Mouse (Mus musculus) heart, embryonic 12.5 days (tissue): ENCODE data around the gene Tle4. TPM values are rescaled to one million over a fixed set of nuclear protein-coding genes. Genes with fewer than 3 reads are reported as not detected.

ENCODE experiments used
- ATAC-seq: fragments of 200-750 bp; cut with Nextera tagmentation; 2 replicates; pipeline ENCODE4 v1.8.0; 2017; ENCODE audit warnings: moderate TSS enrichment, moderate library complexity; ENCODE audit not compliant: insufficient number of reproducible peaks, low FRiP score
- H3K27ac ChIP-seq: fragments of 300-500 bp; sonication (generic); 2 replicates; pipeline ENCODE4 v1.5.1; 2016; ENCODE audit warnings: mild to moderate bottlenecking, moderate library complexity; ENCODE audit not compliant: poor library complexity, severe bottlenecking
- H3K27me3 ChIP-seq: fragments of 300-500 bp; sonication (generic); replicated peaks from 2 replicates; pipeline ENCODE4 v1.6.1; 2016; ENCODE audit warnings: mild to moderate bottlenecking, moderate library complexity
- H3K36me3 ChIP-seq: fragments of 300-500 bp; sonication (generic); 2 replicates; pipeline ENCODE4 v1.6.1; 2016; ENCODE audit warnings: mild to moderate bottlenecking, moderate library complexity
- H3K4me1 ChIP-seq: fragments of 300-500 bp; sonication (generic); replicated peaks from 2 replicates; pipeline ENCODE4 v1.6.1; 2016; ENCODE audit warnings: mild to moderate bottlenecking
- H3K4me2 ChIP-seq: fragments of 300-500 bp; sonication (generic); 2 replicates; pipeline ENCODE4 v1.6.1; 2016; ENCODE audit warnings: mild to moderate bottlenecking, moderate library complexity
- H3K4me3 ChIP-seq: fragments of 300-500 bp; sonication (generic); 2 replicates; pipeline ENCODE4 v1.5.1; 2016; ENCODE audit warnings: mild to moderate bottlenecking
- H3K9ac ChIP-seq: fragments of 300-500 bp; sonication (generic); 2 replicates; pipeline ENCODE4 v1.6.1; 2016; ENCODE audit warnings: mild to moderate bottlenecking, moderate library complexity
- H3K9me3 ChIP-seq: fragments of 300-500 bp; sonication (generic); replicated peaks from 2 replicates; pipeline ENCODE4 v1.6.1; 2016; ENCODE audit warnings: mild to moderate bottlenecking, moderate library complexity
- WGBS: fragments of 180-500 bp; shearing (Covaris S2); methylation state at CpG from one replicate; pipeline ENCODE4 v1.1.7; 2016; 5-methylcytosine and 5-hydroxymethylcytosine counted together
- polyA plus RNA-seq: library from polyadenylated mRNA; unstranded; fragments of >200 nt; fragmentation: Nextera tagmentation; extraction: Ambion mirVana; gene quantifications from 2 replicates; pipeline ENCODE4 v1.2.1, GENCODE M21; 2016

Tle4 gene
- polyA plus RNA-seq, 1 experiment from 2014 or later = 10.9 TPM

DNA sequence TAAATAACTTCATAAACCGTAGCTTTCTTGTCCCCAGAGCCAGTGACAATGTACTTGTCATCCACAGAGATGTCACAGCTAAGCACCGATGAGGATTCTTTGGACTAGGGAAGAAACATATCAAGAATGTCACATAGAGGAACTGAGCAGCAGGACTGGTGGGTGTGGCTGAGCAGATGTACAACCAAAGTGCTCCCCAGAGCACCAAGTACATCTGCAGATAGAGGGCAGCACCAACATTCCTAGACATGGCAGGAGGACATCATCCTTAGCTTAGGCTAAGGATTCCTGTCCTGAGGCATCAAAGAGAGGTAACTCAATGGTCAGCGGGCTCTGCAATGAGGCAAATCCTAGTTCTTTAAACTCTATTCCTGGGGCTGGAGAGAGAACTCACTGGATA lies 148.1 kb downstream of the Tle4 start:
- 87% methylated on average over 3 of the region's 3 CpGs for WGBS
- Histone ChIP-seq H3K9me3 (no peaks in the 10 kb centered on the region), H3K4me2 (no peak overlapping the region), H3K27me3 (no peaks in the 10 kb centered on the region), H3K4me1 (no peaks in the 10 kb centered on the region), H3K27ac (no peak overlapping the region), H3K36me3 (peaks cover 49% of the 10 kb centered on the region), H3K9ac (no peak overlapping the region), H3K4me3 (no peak overlapping the region)
- ATAC-seq = no peak

DNA sequence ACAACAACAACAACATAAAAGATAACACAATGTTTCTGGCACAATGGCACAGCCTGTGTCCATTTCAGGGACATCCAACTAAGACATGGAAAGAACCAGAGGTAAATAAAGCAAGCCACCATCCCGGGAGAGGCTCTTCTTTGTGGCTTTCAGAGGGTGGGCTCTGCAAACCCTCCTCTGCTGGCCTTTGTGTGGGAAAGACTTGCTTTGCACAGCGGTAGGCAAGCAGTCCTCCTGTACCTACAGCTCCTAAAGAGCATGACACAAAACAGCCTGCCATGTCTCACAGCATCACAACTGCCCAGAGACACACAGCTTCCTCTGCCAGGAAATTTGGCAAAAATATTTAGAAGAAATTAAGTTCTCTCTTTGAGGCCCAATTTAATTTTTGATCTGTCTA lies 149.3 kb downstream of the Tle4 start:
- peaks cover 39% of the 10 kb centered on the region for H3K36me3 ChIP-seq
- H3K4me1 ChIP-seq = no peaks in the 10 kb centered on the region
- H3K4me2 ChIP-seq = no peak overlapping the region
- no peaks in the 10 kb centered on the region for H3K27me3 ChIP-seq
- no peaks in the 10 kb centered on the region for H3K9me3 ChIP-seq
- 86% methylated on average over 2 of the region's 2 CpGs for WGBS
- ATAC-seq = no peak
- H3K27ac ChIP-seq = no peak overlapping the region
- no peak overlapping the region for H3K4me3 ChIP-seq
- no peak overlapping the region for H3K9ac ChIP-seq

DNA sequence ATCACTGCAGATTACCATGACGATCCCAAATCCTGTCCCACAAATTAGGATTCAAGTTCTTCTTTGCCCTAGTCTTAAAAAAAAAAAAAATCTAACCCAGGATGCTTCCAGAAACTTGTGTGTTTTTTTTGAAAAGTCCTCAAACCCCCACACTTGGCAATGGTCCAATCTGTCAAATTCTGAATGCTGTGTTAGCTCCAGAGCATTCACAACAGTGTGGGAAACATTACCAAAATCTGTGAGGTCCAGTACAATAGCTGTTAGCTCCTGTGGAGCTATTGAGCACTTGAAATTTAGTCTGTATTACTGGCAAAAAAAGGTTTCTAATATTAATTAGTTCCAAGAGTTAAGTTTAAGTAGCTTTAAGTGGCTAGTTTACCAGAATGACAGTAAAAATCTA lies 150.4 kb downstream of the Tle4 start:
- H3K36me3 ChIP-seq = peaks cover 31% of the 10 kb centered on the region
- no peak overlapping the region for H3K4me3 ChIP-seq
- no peaks in the 10 kb centered on the region for H3K27me3 ChIP-seq
- ATAC-seq = no peak
- H3K27ac ChIP-seq = no peak overlapping the region
- no peak overlapping the region for H3K9ac ChIP-seq
- no peaks in the 10 kb centered on the region for H3K9me3 ChIP-seq
- no peak overlapping the region for H3K4me2 ChIP-seq
- no peaks in the 10 kb centered on the region for H3K4me1 ChIP-seq
- WGBS = 87% methylated on average over 1 of the region's 1 CpGs

DNA sequence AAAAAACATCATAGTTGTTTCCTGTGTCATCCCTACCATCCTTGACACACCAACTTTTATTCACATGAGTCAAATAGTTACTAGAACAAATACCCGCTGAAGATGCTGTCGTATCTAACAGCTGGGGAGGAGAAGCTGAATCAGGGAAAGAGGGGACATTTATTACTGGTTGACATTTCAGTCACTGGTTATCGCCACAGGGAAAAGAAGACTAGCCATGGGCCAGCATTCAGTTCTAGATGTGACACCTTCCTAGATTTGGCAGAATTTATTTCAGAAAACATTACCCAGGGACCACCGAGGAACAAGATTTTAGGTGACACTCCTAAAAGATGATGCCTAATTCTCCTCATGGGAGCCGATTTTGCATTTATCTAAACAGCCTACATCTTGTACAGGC lies 156.0 kb downstream of the Tle4 start:
- H3K36me3 ChIP-seq = peaks cover 3% of the 10 kb centered on the region
- ATAC-seq = no peak

DNA sequence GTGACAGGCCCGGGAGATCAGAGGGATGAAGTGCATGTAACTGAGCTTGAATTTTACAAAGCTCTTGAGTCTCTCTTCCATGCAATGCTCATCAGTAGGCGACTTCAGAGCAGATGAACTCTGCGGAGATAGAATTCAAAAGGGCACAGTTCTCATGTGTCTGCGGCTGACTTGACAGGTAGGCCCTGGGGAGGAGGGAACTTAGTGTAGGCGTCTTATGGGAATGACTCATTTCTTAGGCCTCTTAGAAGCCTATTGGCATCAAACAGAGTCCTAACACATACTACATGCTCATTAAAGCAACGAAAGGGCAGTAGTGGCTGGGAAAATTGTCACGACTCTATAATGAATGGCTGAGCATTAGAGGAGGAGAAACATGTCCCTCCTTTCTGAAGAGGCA lies 160.6 kb downstream of the Tle4 start:
- H3K27ac ChIP-seq = no peak overlapping the region
- ATAC-seq = no peak
- peaks cover 5% of the 10 kb centered on the region for H3K4me1 ChIP-seq
- H3K36me3 ChIP-seq = no peaks in the 10 kb centered on the region
- no peak overlapping the region for H3K9ac ChIP-seq
- WGBS = 80% methylated on average over 7 of the region's 7 CpGs
- H3K4me2 ChIP-seq = no peak overlapping the region
- no peak overlapping the region for H3K4me3 ChIP-seq
- peaks cover 8% of the 10 kb centered on the region for H3K27me3 ChIP-seq
- H3K9me3 ChIP-seq = no peaks in the 10 kb centered on the region

More for the DNA sequence above, 156.0 kb downstream of the Tle4 start:
- peaks cover 5% of the 10 kb centered on the region for H3K27me3 ChIP-seq
- 84% methylated on average over 5 of the region's 5 CpGs for WGBS
- H3K4me3 ChIP-seq = no peak overlapping the region
- no peaks in the 10 kb centered on the region for H3K9me3 ChIP-seq
- no peak overlapping the region for H3K4me2 ChIP-seq
- no peaks in the 10 kb centered on the region for H3K4me1 ChIP-seq
- no peak overlapping the region for H3K27ac ChIP-seq
- H3K9ac ChIP-seq = no peak overlapping the region

DNA sequence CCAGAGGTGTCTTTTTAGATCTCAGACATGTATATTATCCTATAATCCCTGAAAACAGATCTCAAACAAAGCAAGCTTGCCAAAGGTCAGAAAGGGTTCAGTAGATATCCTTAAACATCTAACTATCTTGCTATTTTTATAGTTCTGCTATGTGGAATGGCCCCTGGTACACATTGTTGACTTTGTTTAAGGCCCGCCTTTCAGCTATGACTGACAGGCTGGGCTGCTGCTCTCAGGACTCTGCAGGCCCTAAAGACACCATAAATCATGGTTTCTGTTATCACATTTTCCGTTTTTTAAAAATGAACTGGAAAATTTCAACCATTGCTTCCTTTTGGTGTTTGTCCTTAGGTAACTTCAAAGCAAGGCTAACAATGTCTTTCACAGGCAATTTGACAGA lies 161.3 kb downstream of the Tle4 start:
- Histone ChIP-seq H3K4me1 (peaks cover 5% of the 10 kb centered on the region), H3K9ac (no peak overlapping the region), H3K4me3 (no peak overlapping the region), H3K27ac (no peak overlapping the region), H3K9me3 (no peaks in the 10 kb centered on the region), H3K36me3 (no peaks in the 10 kb centered on the region), H3K4me2 (no peak overlapping the region), H3K27me3 (peaks cover 8% of the 10 kb centered on the region)
- no peak for ATAC-seq
- 61% methylated on average over 2 of the region's 2 CpGs for WGBS

DNA sequence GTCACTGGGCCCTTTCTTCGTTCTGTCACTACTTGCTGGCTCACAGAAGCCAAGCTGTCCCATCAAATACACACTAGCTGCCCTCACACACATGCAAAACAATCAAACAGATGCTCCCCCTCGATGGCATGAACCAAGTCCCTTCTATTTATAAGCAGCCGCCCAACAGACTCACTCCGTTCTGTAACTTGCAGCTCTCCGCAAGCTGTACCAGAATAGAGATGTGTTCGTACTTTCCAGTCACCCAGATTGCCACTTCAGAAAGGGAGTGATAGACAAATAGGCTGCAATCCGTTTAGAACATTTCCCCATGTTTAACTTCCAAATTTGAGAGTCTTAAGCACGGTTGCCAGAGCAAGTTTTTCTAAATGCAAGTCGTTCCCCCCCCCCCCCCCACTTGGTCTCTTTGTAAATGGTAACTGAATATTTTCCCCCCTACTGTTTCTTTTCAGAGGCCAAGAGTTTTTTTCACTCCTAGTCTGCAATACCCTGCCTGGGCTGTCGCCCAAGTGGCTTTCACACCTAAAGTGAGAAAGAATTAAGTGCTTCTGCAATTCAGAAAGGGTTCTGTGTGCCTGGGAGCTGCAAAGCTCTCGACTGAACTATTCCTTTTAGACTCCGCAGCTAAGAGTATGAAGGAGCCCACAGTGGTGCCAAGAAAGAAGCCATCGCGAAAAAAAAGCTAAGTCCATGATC lies 162.0 kb downstream of the Tle4 start:
- no peak for ATAC-seq
- no peaks in the 10 kb centered on the region for H3K9me3 ChIP-seq
- no peak overlapping the region for H3K27ac ChIP-seq
- H3K4me1 ChIP-seq = peaks cover 5% of the 10 kb centered on the region
- H3K27me3 ChIP-seq = peaks cover 8% of the 10 kb centered on the region
- H3K9ac ChIP-seq = no peak overlapping the region
- peak overlapping the region; percentile 50 for H3K4me2 ChIP-seq
- WGBS = 24% methylated on average over 14 of the region's 14 CpGs
- H3K36me3 ChIP-seq = no peaks in the 10 kb centered on the region
- H3K4me3 ChIP-seq = no peak overlapping the region

DNA sequence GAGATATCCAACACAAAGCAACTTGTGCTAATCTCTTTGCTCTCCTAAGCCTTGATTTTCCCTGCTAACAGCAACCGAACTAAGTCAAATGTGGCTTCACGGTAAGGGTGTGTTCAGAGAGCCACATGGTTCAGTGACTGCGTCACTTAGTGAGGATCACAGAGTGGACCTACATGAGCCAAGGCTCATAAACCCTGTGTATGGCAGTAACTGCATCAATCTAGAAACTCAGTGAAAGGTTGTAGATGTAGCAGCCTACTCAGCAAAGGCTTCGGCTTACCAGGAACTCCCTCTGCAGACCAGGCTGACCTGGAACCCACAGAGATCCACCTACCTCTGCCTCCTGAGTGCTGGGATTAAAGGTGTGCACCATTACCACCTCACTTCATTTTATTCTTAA lies 164.0 kb downstream of the Tle4 start:
- Histone ChIP-seq H3K9me3 (no peaks in the 10 kb centered on the region), H3K27ac (no peak overlapping the region), H3K4me1 (peaks cover 5% of the 10 kb centered on the region), H3K4me2 (no peak overlapping the region), H3K9ac (no peak overlapping the region), H3K4me3 (no peak overlapping the region), H3K27me3 (peaks cover 8% of the 10 kb centered on the region), H3K36me3 (no peaks in the 10 kb centered on the region)
- 93% methylated on average over 4 of the region's 4 CpGs for WGBS
- ATAC-seq = no peak

DNA sequence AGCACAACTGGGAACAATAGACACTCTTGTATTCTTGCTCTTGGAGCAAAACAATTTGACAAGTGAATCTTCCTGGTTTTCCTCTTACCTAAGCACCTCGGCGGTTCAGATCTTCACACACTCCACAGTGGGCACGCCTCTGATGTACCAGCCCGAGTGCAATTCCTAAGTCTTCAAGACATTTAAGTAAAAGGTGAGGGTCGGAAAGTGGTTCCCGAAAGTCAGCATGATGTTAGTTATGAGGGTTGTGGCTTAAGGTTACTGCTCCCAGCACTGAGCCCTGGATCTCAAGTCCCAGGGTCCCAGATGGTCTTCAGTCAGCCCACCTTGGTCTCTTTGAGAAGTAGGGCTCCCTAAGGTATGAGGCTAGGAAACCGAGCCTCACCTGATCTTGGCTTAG lies 165.4 kb downstream of the Tle4 start:
- Histone ChIP-seq H3K36me3 (no peaks in the 10 kb centered on the region), H3K4me1 (peaks cover 5% of the 10 kb centered on the region), H3K27ac (no peak overlapping the region), H3K9me3 (no peaks in the 10 kb centered on the region), H3K27me3 (peaks cover 8% of the 10 kb centered on the region), H3K4me3 (no peak overlapping the region), H3K9ac (no peak overlapping the region), H3K4me2 (no peak overlapping the region)
- WGBS = 85% methylated on average over 7 of the region's 7 CpGs
- no peak for ATAC-seq

DNA sequence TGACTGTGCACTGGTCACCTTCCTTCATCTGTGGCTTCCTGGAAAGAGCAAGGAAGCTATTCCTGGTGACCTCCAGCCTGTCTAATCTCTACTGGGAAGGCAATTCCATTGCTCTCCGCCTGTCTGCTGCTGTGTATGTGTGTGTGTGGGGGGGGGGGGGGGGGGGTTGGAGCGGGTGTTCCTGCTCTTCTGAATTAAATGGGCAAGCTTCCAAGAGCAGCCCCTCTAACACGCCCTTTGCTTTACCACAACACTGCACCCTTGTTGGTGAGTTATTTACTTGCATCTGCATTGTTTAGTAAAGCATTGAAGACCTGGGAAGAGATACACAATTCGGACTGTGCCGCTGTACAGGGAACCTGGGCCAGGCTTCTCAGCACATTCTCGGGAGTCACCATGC lies 170.9 kb downstream of the Tle4 start:
- H3K27me3 ChIP-seq = peaks cover 3% of the 10 kb centered on the region
- no peak overlapping the region for H3K4me3 ChIP-seq
- no peak overlapping the region for H3K4me2 ChIP-seq
- H3K4me1 ChIP-seq = peaks cover 24% of the 10 kb centered on the region
- ATAC-seq = 0 out of 2 replicates have a peak, but pooled peaks have one; percentile 29
- WGBS = 43% methylated on average over 6 of the region's 6 CpGs
- no peak overlapping the region for H3K27ac ChIP-seq
- H3K9me3 ChIP-seq = no peaks in the 10 kb centered on the region
- no peaks in the 10 kb centered on the region for H3K36me3 ChIP-seq
- no peak overlapping the region for H3K9ac ChIP-seq

DNA sequence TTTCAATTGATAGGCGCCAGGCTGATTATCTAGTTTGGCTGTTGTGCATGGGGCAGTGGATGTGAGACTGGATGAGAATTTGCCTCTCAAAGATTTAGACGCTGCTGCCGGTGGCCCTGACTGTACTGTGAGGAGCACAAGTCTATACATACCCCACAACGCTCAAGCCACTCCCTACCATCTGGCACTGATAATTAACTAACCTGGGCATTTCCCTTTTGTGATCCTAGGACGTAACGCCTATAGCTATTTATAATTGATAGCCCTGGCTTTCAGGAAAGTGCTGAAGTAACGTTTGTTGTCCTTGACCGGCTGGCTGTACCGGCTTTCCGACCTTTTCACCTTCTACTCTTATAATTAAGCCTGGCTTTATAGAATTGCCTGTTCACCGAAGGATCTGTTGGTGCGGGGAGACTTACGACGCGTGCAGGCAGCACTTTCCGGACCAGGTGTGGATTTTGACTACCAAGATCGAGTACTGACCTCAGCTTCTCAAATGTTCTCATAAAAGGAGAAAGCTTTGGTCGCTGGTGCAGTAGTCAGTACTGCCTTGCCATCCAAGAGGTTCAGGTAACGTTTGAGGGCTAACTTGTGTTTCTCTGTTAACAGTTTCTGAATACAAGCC lies 171.5 kb downstream of the Tle4 start:
- Histone ChIP-seq H3K9me3 (no peaks in the 10 kb centered on the region), H3K36me3 (no peaks in the 10 kb centered on the region), H3K9ac (no peak overlapping the region), H3K4me2 (0 out of 2 replicates have a peak overlapping the region, but pooled peaks have one; percentile 2), H3K4me1 (peaks cover 24% of the 10 kb centered on the region), H3K27ac (no peak overlapping the region), H3K4me3 (no peak overlapping the region), H3K27me3 (peaks cover 7% of the 10 kb centered on the region)
- WGBS = 45% methylated on average over 19 of the region's 19 CpGs
- no peak for ATAC-seq

DNA sequence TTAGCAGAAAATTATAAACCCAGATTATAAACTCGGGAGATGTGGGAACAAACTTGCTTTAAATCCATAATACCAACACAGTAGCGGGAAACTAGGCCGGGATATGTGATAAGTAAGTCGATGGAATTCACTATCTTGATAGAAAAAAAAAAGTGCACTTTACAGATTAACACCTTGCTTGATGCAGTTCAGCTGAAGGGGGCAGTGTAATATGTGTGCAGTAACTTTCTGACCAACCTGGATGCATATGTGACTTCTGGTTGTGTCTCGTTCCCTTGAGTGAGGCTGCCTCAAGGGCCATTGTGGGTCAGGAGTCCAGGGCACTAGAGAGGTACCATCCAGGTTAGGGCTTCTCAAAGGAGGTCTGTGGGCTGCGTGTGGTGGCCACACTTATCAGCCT lies 172.7 kb downstream of the Tle4 start:
- H3K9me3 ChIP-seq = no peaks in the 10 kb centered on the region
- ATAC-seq = no peak
- H3K27me3 ChIP-seq = peaks cover 11% of the 10 kb centered on the region
- no peak overlapping the region for H3K4me3 ChIP-seq
- no peaks in the 10 kb centered on the region for H3K36me3 ChIP-seq
- H3K4me2 ChIP-seq = no peak overlapping the region
- peaks cover 24% of the 10 kb centered on the region for H3K4me1 ChIP-seq
- no peak overlapping the region for H3K27ac ChIP-seq
- WGBS = 17% methylated on average over 6 of the region's 6 CpGs
- no peak overlapping the region for H3K9ac ChIP-seq
